Mouse (Mus musculus) lung, adult 18-20 months (tissue): ENCODE data around the gene Ypel2.

Experiments used
- DNase-seq, 2 experiments: peaks; one replicate each; pipeline ENCODE4 v3.0.0; 2022; ENCODE audit warnings: mixed read lengths in 2 of 2

Ypel2 gene

GRCm38 (mm10) chr11:86929531-86929930 lies 64.0 kb downstream of the Ypel2 start:
- no peak for DNase-seq

GRCm38 (mm10) chr11:86925085-86925638 lies 68.3 kb downstream of the Ypel2 start:
- no peak for DNase-seq

GRCm38 (mm10) chr11:86924629-86925028 lies 68.9 kb downstream of the Ypel2 start:
- no peak for DNase-seq

- no peak for DNase-seq
Measured at GRCm38 (mm10) chr11:86923654-86924053, 69.9 kb downstream of the Ypel2 start.

- no peak for DNase-seq
Measured at GRCm38 (mm10) chr11:86922029-86922428, 71.5 kb downstream of the Ypel2 start.

- DNase-seq: no peak
Measured at GRCm38 (mm10) chr11:86921335-86921734, 72.2 kb downstream of the Ypel2 start.

GRCm38 (mm10) chr11:86920111-86921080 lies 73.1 kb downstream of the Ypel2 start:
- peak; percentile 30 to 51 for DNase-seq

GRCm38 (mm10) chr11:86919468-86919867 lies 74.0 kb downstream of the Ypel2 start:
- no peak for DNase-seq

GRCm38 (mm10) chr11:86917536-86917935 lies 76.0 kb downstream of the Ypel2 start:
- no peak for DNase-seq

GRCm38 (mm10) chr11:86916596-86917249 lies 76.8 kb downstream of the Ypel2 start:
- DNase-seq: no peak

- DNase-seq: no peak
Measured at GRCm38 (mm10) chr11:86914329-86914728, 79.2 kb downstream of the Ypel2 start.

- no peak for DNase-seq
Measured at GRCm38 (mm10) chr11:86910244-86910643, 83.3 kb downstream of the Ypel2 start.

- no peak for DNase-seq
Measured at GRCm38 (mm10) chr11:86909028-86909427, 84.5 kb downstream of the Ypel2 start.

GRCm38 (mm10) chr11:86907889-86908590 lies 85.5 kb downstream of the Ypel2 start:
- peak in 1 of 2 experiments; percentile 7 for DNase-seq

GRCm38 (mm10) chr11:86906767-86907662 lies 86.5 kb downstream of the Ypel2 start:
- no peak for DNase-seq

GRCm38 (mm10) chr11:86906257-86906656 lies 87.2 kb downstream of the Ypel2 start:
- peak in 1 of 2 experiments; percentile 11 for DNase-seq

GRCm38 (mm10) chr11:86905261-86905660 lies 88.2 kb downstream of the Ypel2 start:
- DNase-seq: no peak

- no peak for DNase-seq
Measured at GRCm38 (mm10) chr11:86904706-86905105, 88.8 kb downstream of the Ypel2 start.

- DNase-seq: no peak
Measured at GRCm38 (mm10) chr11:86898367-86898766, 95.1 kb downstream of the Ypel2 start.

GRCm38 (mm10) chr11:86895567-86895966 lies 97.9 kb downstream of the Ypel2 start:
- DNase-seq: no peak

- DNase-seq: no peak
Measured at GRCm38 (mm10) chr11:86895156-86895555, 98.4 kb downstream of the Ypel2 start.

GRCm38 (mm10) chr11:86894171-86894577 lies 99.3 kb downstream of the Ypel2 start:
- peak; percentile 78 to 85 for DNase-seq
